Mouse (Mus musculus) C2C12 (cell line): ENCODE measurements around the gene Tpp2. TPM values are rescaled to one million over a fixed set of nuclear protein-coding genes. Genes with fewer than 3 reads are reported as not detected.
"Not testable (repeated sequence)": the region's sequence is repeated elsewhere in the genome, so short reads cannot be mapped to it uniquely, and the experiment has no call there.

Experiments used
- H3K27me3 ChIP-seq: one replicate; pipeline ENCODE4 v1.6.1; 2011; ENCODE audit not compliant: control insufficient read depth, insufficient read depth, insufficient read length
- H3K36me3 ChIP-seq: one replicate; pipeline ENCODE4 v1.6.1; 2011; ENCODE audit not compliant: control insufficient read depth, insufficient read depth
- H3K4me3 ChIP-seq: one replicate; pipeline ENCODE4 v1.5.1; 2011; ENCODE audit warnings: mild to moderate bottlenecking, control low read depth; ENCODE audit not compliant: poor library complexity, insufficient read depth, severe bottlenecking
- H3K79me2 ChIP-seq: one replicate; pipeline ENCODE4 v1.6.1; 2011; ENCODE audit not compliant: control insufficient read depth, insufficient read depth
- H3K79me3 ChIP-seq: one replicate; pipeline ENCODE4 v1.6.1; 2011; ENCODE audit warnings: low read depth, control low read depth
- H3ac ChIP-seq: one replicate; pipeline ENCODE3; 2011; ENCODE audit warnings: low read depth; ENCODE audit not compliant: control insufficient read depth, insufficient read length
- CEBPB ChIP-seq: IDR thresholded peaks from one replicate; pipeline ENCODE4 v1.6.1; 2011; ENCODE audit warnings: low read depth, mild to moderate bottlenecking, control low read depth, moderate library complexity
- CTCF ChIP-seq: IDR thresholded peaks from one replicate; pipeline ENCODE4 v1.5.1; 2011; ENCODE audit not compliant: control insufficient read depth, insufficient read depth, insufficient read length
- FOSL1 ChIP-seq: IDR thresholded peaks from one replicate; pipeline ENCODE4 v1.8.0; 2011; ENCODE audit warnings: mild to moderate bottlenecking, low read length; ENCODE audit not compliant: poor library complexity, insufficient read depth, severe bottlenecking
- MAX ChIP-seq: IDR thresholded peaks from one replicate; pipeline ENCODE4 v1.6.1; 2011; ENCODE audit warnings: mild to moderate bottlenecking, control low read depth
- MYOD1 ChIP-seq: IDR thresholded peaks from one replicate; pipeline ENCODE4 v1.6.1; 2011; ENCODE audit warnings: low read depth; ENCODE audit not compliant: control insufficient read depth, insufficient read length
- MYOG ChIP-seq: IDR thresholded peaks from one replicate; pipeline ENCODE4 v1.6.1; 2011; ENCODE audit not compliant: control insufficient read depth, insufficient read length; ENCODE audit errors: extremely low read depth
- USF1 ChIP-seq: IDR thresholded peaks from one replicate; pipeline ENCODE4 v1.6.1; 2011; ENCODE audit warnings: low read depth, mild to moderate bottlenecking, control low read depth, moderate library complexity
- polyA plus RNA-seq: library from polyadenylated mRNA; unstranded; fragments of >200 nt; fragmentation: generic; extraction: Trizol; gene quantifications from one replicate; pipeline ENCODE4 v1.2.1, GENCODE M21; 2012; ENCODE audit warnings: missing spikeins

Tpp2 gene
- polyA plus RNA-seq, 1 experiment, result 15.8 TPM

GRCm38 (mm10) chr1:44022656-44023055 is 89.2 kb downstream of the Tpp2 start:
- Histone ChIP-seq H3K4me3 (no peak overlapping the region), H3K27me3 (peaks cover 3% of the 10 kb centered on the region), H3K36me3 (no peaks in the 10 kb centered on the region), H3K79me3 (no peaks in the 10 kb centered on the region), H3ac (no peak overlapping the region), H3K79me2 (no peaks in the 10 kb centered on the region)
- TF ChIP-seq MYOD1 (no peak), USF1 (no peak), MYOG (no peak), FOSL1 (no peak), CEBPB (no peak), MAX (no peak), CTCF (no peak)

GRCm38 (mm10) chr1:44027651-44028050 is 94.2 kb downstream of the Tpp2 start:
- TF ChIP-seq FOSL1 (no peak), CTCF (no peak), USF1 (no peak), MYOG (no peak), MYOD1 (no peak), CEBPB (no peak), MAX (no peak)
- no peaks in the 10 kb centered on the region for H3K36me3 ChIP-seq
- no peaks in the 10 kb centered on the region for H3K79me3 ChIP-seq
- H3K4me3 ChIP-seq, result no peak overlapping the region
- no peaks in the 10 kb centered on the region for H3K79me2 ChIP-seq
- no peak overlapping the region for H3ac ChIP-seq
- no peaks in the 10 kb centered on the region for H3K27me3 ChIP-seq

GRCm38 (mm10) chr1:44032213-44032612 is 98.8 kb downstream of the Tpp2 start:
- Histone ChIP-seq H3ac (no peak overlapping the region), H3K4me3 (no peak overlapping the region), H3K79me3 (no peaks in the 10 kb centered on the region), H3K36me3 (no peaks in the 10 kb centered on the region), H3K79me2 (no peaks in the 10 kb centered on the region), H3K27me3 (peaks cover 14% of the 10 kb centered on the region)
- TF ChIP-seq MAX, result no peak
- no peak for TF ChIP-seq MYOD1
- no peak for TF ChIP-seq FOSL1

GRCm38 (mm10) chr1:44032948-44033347 is 99.5 kb downstream of the Tpp2 start:
- Histone ChIP-seq H3ac (no peak overlapping the region), H3K79me2 (no peaks in the 10 kb centered on the region), H3K36me3 (no peaks in the 10 kb centered on the region), H3K27me3 (peaks cover 14% of the 10 kb centered on the region), H3K4me3 (no peak overlapping the region), H3K79me3 (no peaks in the 10 kb centered on the region)
- no peak for TF ChIP-seq USF1
- TF ChIP-seq CTCF, result no peak
- no peak for TF ChIP-seq CEBPB
- no peak for TF ChIP-seq FOSL1
- no peak for TF ChIP-seq MAX
- TF ChIP-seq MYOG, result no peak
- no peak for TF ChIP-seq MYOD1

GRCm38 (mm10) chr1:44041797-44042554 is 108.5 kb downstream of the Tpp2 start:
- no peaks in the 10 kb centered on the region for H3K79me3 ChIP-seq
- H3ac ChIP-seq, result no peak overlapping the region
- TF ChIP-seq CTCF (peak; percentile 43), FOSL1 (no peak), MYOD1 (no peak)
- no peaks in the 10 kb centered on the region for H3K79me2 ChIP-seq
- peaks cover 6% of the 10 kb centered on the region for H3K27me3 ChIP-seq
- H3K36me3 ChIP-seq, result no peaks in the 10 kb centered on the region
- no peak overlapping the region for H3K4me3 ChIP-seq

GRCm38 (mm10) chr1:44042555-44042915 is 109.1 kb downstream of the Tpp2 start:
- H3K36me3 ChIP-seq, result no peaks in the 10 kb centered on the region
- H3K27me3 ChIP-seq, result peaks cover 6% of the 10 kb centered on the region
- no peaks in the 10 kb centered on the region for H3K79me3 ChIP-seq
- H3K4me3 ChIP-seq, result no peak overlapping the region
- no peak overlapping the region for H3ac ChIP-seq
- TF ChIP-seq MYOD1 (no peak), MYOG (no peak), CEBPB (no peak), FOSL1 (no peak), MAX (no peak), USF1 (no peak), CTCF (no peak)
- H3K79me2 ChIP-seq, result no peaks in the 10 kb centered on the region

- not testable (repeated sequence) for H3K79me3 ChIP-seq, H3K79me2 ChIP-seq, H3K27me3 ChIP-seq, H3ac ChIP-seq, H3K4me3 ChIP-seq, H3K36me3 ChIP-seq
Observed at GRCm38 (mm10) chr1:44045689-44046088, 112.2 kb downstream of the Tpp2 start.
